Mouse (Mus musculus): ENCODE measurements around the gene Gm3127. TPM values are rescaled to one million over a fixed set of nuclear protein-coding genes. Genes with fewer than 3 reads are reported as not detected.

Gm3127 gene
- polyA plus RNA-seq (2017; shearing (Covaris generic)), result not detected

GRCm38 (mm10) chr14:4164730-4165129 lies at the start of gene Gm3127:
Gm3127 (plus strand) TSS chr14:4165030.

GRCm38 (mm10) chr14:4182491-4183210 lies 17.8 kb downstream of the Gm3127 start, which contains the start of gene Gm2974:
Gm2974 (plus strand) TSS chr14:4182576.

Other genes starting within 250 kb of the Gm3127 start
- gene Gm3029, start 233.3 kb upstream of the Gm3127 start, polyA plus RNA-seq (2017; shearing (Covaris generic)), result not detected
- gene Gm3095, start 201.5 kb upstream of the Gm3127 start, polyA plus RNA-seq (2017; shearing (Covaris generic)), result not detected
- not detected for gene Gm3099, start 166.6 kb upstream of the Gm3127 start, polyA plus RNA-seq (2017; shearing (Covaris generic))
- 0.82 TPM for gene Gm5796, start 141.1 kb upstream of the Gm3127 start, polyA plus RNA-seq (2017; shearing (Covaris generic))
- gene Gm3115, start 80.9 kb upstream of the Gm3127 start, polyA plus RNA-seq (2017; shearing (Covaris generic)), result 0.38 TPM
- 0.79 TPM for gene Gm8108, start 54.5 kb upstream of the Gm3127 start, polyA plus RNA-seq (2017; shearing (Covaris generic))
- 2.3 TPM for gene Gm2974, start 17.5 kb downstream of the Gm3127 start, polyA plus RNA-seq (2017; shearing (Covaris generic))
- gene Gm3138, start 84.6 kb downstream of the Gm3127 start, polyA plus RNA-seq (2017; shearing (Covaris generic)), result not detected
- not detected for gene Gm3149, start 152.3 kb downstream of the Gm3127 start, polyA plus RNA-seq (2017; shearing (Covaris generic))
- 7.4 TPM for gene 2610042L04Rik, start 169.7 kb downstream of the Gm3127 start, polyA plus RNA-seq (2017; shearing (Covaris generic))
- gene Gm3159, start 232.5 kb downstream of the Gm3127 start, polyA plus RNA-seq (2017; shearing (Covaris generic)), result not detected